Mouse (Mus musculus): ENCODE results near the gene Acoxl.

DNA sequence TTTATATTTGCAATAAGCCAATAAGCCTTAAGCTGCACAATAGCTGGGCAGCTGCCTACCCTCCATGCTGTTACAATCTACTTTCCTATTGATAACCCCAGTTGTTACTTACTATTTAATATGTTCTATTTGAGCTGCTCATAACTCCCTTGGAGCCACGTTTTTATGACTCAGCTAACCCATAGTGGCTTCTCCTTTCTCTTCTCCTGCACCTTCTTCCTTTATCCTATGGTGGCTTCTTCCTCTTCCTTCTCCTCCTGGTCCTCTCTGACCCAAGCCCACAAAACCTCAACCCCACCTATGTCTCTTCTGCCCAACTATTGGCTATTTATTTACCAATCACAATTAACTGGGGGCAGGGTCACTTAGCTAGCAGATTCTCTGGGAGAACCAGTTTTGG, 7.9 kb downstream of the Acoxl start:
- TF ChIP-seq POLR2A (IDR thresholded peaks at IDR 0.05; ENCODE audit: low read depth, low read length): no peak
- no peak for TF ChIP-seq CTCF (IDR thresholded peaks at IDR 0.05; ENCODE audit: borderline replicate concordance, insufficient read depth, low read length)
